Mouse (Mus musculus) kidney, adult 10 weeks (tissue): Measurements from ENCODE around the gene 6030452D12Rik. TPM values are rescaled to one million over a fixed set of nuclear protein-coding genes. Genes with fewer than 3 reads are reported as not detected.

Experiments used
- polyA plus RNA-seq: library from polyadenylated mRNA; stranded (reverse); fragments of 350-450 nt; fragmentation: Illumina TruSeq; extraction: RNeasy Lipid Tissue Mini Kit (QIAGEN cat#74804); gene quantifications from one replicate; pipeline ENCODE4 v1.2.3, GENCODE M21; 2014; ENCODE audit warnings: low read depth, low replicate concordance

6030452D12Rik gene
- not detected for polyA plus RNA-seq

GRCm38 (mm10) chr8:106500018-106500685, at the start of gene 6030452D12Rik:
Gene 6030452D12Rik (plus strand): TSS chr8:106500522.

GRCm38 (mm10) chr8:106510365-106510975, 10.1 kb downstream of the 6030452D12Rik start, which contains the start of gene Cdh3:
Gene Cdh3 (plus strand): TSS chr8:106510891.

Other genes starting within 250 kb of the 6030452D12Rik start
- not detected for gene Smpd3, start 162.5 kb upstream of the 6030452D12Rik start, polyA plus RNA-seq
- 3.6 TPM for gene Zfp90, start 85.2 kb upstream of the 6030452D12Rik start, polyA plus RNA-seq
- 0.20 TPM for gene Cdh3, start 10.4 kb downstream of the 6030452D12Rik start, polyA plus RNA-seq
- gene Gm10073, start 72.9 kb downstream of the 6030452D12Rik start, polyA plus RNA-seq: not detected
- 109 TPM for gene Cdh1, start 102.8 kb downstream of the 6030452D12Rik start, polyA plus RNA-seq
- 0.97 TPM for gene Tango6, start 182.5 kb downstream of the 6030452D12Rik start, polyA plus RNA-seq